Mouse (Mus musculus) cerebellum, postnatal 36 days (tissue): Measurements from ENCODE around the gene Mxra8.

Source experiments
- DNase-seq, 2 experiments: peaks; one replicate each; pipeline ENCODE4 v3.0.0; 2021 to 2022; ENCODE audit warnings: mixed read lengths in 2 of 2

Gene Mxra8

GRCm38 (mm10) chr4:155868614-155869298 lies 29.3 kb downstream of the Mxra8 start:
- DNase-seq, result peak in 1 of 2 experiments; percentile 38

- peak; percentile 95 to 96 for DNase-seq
Measured at GRCm38 (mm10) chr4:155869317-155870033, 30.0 kb downstream of the Mxra8 start, which contains the start of the genes Cptp and Ints11. TSS of gene Cptp (minus strand) at chr4:155869440. TSS of gene Ints11 (plus strand) at chr4:155869546.

GRCm38 (mm10) chr4:155871404-155871803 lies 31.9 kb downstream of the Mxra8 start:
- no peak for DNase-seq

DNA sequence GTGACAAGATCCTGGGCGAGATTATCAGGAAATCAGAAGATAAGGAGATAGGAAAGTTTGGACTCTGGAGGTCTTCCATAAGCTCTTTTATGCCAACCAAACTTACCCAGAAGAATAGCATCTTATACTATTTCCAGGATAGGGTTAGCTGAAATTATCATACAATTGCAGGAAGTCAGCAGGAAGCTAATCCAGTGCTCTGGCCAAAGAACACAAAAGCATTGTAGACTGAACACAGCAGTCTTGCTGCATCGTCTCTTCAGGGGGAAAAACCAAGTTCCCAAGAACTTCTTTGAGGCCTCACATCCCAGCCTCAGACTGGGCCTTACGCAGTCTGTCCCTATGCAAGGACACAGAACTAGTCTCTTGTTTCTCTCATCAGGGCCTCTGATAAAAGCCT lies 44.1 kb downstream of the Mxra8 start:
- no peak for DNase-seq

GRCm38 (mm10) chr4:155886330-155886729 lies 46.9 kb downstream of the Mxra8 start:
- DNase-seq, result no peak

DNA sequence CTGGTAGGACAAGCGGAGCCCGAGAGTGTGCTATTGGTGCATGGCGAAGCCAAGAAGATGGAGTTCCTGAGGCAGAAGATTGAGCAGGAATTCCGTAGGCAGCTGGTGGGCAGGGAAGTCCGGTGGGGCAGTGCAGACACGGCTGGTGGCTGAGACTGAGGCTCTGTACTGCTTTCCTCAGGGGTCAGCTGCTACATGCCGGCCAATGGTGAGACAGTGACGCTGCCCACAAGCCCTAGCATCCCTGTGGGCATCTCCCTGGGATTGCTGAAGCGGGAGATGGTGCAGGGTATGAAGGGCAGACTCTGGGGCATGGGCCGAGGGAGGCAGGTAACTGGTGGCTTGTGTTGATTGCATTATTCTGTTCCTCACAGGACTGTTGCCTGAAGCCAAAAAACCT lies 48.2 kb downstream of the Mxra8 start:
- no peak for DNase-seq

- no peak for DNase-seq
Measured at GRCm38 (mm10) chr4:155888181-155888580, 48.7 kb downstream of the Mxra8 start.

DNA sequence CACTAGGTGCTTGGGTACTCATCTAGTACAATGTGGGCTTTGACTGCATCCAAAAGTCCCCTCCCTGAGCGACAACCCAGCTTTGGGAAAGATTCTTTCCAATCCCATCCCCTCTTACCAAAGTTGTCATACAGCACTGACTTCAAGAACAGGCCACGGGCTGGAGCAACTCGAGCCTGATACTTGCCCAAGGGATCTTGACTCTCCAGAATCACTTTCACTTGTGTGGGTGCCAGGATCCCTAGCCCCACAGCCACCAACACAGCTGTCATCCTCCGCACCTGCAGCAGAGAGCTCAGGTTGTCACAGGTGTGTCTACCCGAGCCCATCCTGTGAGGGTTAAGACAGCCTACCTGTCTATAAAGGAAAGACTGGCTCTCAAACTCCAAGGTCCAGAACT lies 49.8 kb downstream of the Mxra8 start:
- DNase-seq, result no peak

- DNase-seq, result peak in 1 of 2 experiments; percentile 28
Measured at GRCm38 (mm10) chr4:155891011-155891471, 51.6 kb downstream of the Mxra8 start.

DNA sequence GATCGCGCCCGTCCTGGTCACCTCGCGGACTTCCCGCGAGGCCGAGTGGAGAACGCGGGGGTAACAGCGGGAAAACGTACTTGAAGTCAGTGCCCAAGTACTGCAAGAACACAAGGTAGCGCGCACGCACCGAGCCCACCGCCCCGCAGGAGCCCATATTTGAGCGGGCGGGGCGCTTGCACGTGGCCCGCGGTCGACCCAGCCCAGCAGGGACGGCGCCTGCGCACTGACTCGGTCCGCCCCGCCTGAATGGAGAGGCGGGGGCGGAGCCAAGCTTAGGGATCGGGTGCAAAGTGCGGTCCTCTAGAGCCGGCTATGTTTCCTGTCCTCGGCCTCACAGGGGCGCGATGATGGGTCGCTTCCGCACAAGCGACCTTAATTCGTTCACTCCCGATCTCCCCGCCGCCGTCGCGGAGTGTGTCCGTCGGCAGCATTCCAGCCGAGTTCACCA lies 52.1 kb downstream of the Mxra8 start, which contains the start of the genes Pusl1 and Acap3:
Gene Pusl1, minus strand, starts transcription at position 231 of the 451 bp plus-strand sequence.
Gene Acap3, plus strand, starts transcription at position 272 of the 451 bp plus-strand sequence.
- DNase-seq, result peak; percentile 98

GRCm38 (mm10) chr4:155892017-155892416 lies 52.5 kb downstream of the Mxra8 start:
- peak; percentile 82 to 91 for DNase-seq

DNA sequence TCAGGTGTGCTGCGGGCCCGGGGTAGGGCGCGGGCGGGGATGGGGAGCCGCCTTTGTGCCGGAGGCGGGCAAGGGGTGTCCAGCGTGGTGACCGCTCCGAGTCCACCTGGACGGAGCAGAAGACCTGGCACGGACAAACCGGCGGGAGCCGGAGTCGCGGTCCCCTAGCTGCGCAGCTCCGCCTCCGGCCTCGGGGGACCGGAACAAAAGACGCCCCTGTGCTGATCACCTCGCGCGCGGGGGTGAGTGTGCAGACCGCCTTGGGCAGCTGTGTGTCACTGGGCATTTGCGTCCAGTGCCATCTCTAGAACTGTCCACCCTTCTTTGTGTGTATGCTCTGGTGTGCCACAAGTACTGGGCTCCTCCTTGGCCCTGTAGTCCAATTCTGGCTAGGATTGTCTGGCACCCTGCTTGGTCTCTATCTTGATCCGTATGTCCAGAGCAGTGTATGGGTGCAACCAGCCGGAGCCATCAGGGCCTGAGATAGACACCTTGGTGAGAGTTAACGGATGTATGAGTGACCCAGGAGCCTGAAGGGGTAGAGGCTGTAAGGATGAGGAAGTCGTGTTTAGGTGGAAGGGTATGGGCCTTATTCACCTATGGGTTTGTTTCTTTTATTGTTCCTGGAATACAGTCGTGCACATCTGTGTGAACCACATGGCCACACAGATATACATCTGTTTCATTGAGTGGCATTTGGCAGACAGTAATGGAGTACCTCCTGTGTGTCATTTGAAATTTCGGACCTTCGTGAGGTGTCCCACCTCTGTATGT lies 53.1 kb downstream of the Mxra8 start:
- peak in 1 of 2 experiments; percentile 43 for DNase-seq

DNA sequence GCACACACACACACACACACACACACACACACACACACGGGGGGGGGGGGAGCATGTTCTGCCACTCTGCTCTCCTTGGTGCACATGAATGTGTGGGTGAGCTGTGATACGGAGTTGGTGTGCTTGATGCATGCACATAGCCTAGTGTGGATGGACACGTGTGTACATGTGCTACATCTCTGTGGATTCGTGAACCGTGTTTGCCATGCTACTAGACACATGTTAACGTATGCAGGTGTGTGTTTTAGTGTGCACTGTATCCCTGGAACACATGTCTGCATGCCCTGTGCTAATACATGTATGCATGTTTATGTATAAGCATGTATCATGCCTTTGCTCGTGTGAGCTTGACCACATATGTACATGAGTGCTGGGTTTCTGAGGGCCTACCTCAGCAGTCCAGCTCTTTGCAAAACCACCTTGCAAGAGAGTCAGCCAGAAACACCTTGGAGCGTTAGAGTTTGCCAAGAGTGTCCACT lies 53.8 kb downstream of the Mxra8 start:
- no peak for DNase-seq
